Mouse (Mus musculus) fibroblast of lung, adult 2 months (primary cell): ENCODE measurements around the gene Fbxl20.
A peak's percentile ranks its signal among the peaks of the same experiment; 100 is the strongest.

Source experiments
- DNase-seq: peaks from one replicate; pipeline ENCODE4 v3.0.0-alpha.2; 2011; ENCODE audit warnings: low read depth

The Fbxl20 gene

GRCm38 (mm10) chr11:98088224-98088623 is 62.0 kb downstream of the Fbxl20 start:
- peak; percentile 51 for DNase-seq

GRCm38 (mm10) chr11:98086574-98086973 is 63.6 kb downstream of the Fbxl20 start:
- no peak for DNase-seq

- no peak for DNase-seq
These were observed 64.1 kb downstream of the Fbxl20 start for GRCm38 (mm10) chr11:98086141-98086540.

- DNase-seq, result no peak
These were observed 67.5 kb downstream of the Fbxl20 start for GRCm38 (mm10) chr11:98082745-98083144.

GRCm38 (mm10) chr11:98080450-98080849 is 69.8 kb downstream of the Fbxl20 start:
- no peak for DNase-seq

GRCm38 (mm10) chr11:98077086-98077485 is 73.1 kb downstream of the Fbxl20 start:
- no peak for DNase-seq

- peak; percentile 64 for DNase-seq
These were observed 74.9 kb downstream of the Fbxl20 start for GRCm38 (mm10) chr11:98075195-98075808.

- no peak for DNase-seq
These were observed 76.8 kb downstream of the Fbxl20 start for GRCm38 (mm10) chr11:98073442-98073841.

- DNase-seq, result no peak
These were observed 82.9 kb downstream of the Fbxl20 start for GRCm38 (mm10) chr11:98067255-98067654.

- DNase-seq, result no peak
These were observed 84.0 kb downstream of the Fbxl20 start for GRCm38 (mm10) chr11:98066201-98066600.

GRCm38 (mm10) chr11:98061904-98062562 is 88.2 kb downstream of the Fbxl20 start:
- peak; percentile 58 for DNase-seq

- no peak for DNase-seq
These were observed 88.8 kb downstream of the Fbxl20 start for GRCm38 (mm10) chr11:98061441-98061840.

GRCm38 (mm10) chr11:98060104-98060692 is 90.0 kb downstream of the Fbxl20 start:
- DNase-seq, result no peak

GRCm38 (mm10) chr11:98059662-98060061 is 90.5 kb downstream of the Fbxl20 start:
- no peak for DNase-seq

GRCm38 (mm10) chr11:98057998-98058397 is 92.2 kb downstream of the Fbxl20 start:
- DNase-seq, result no peak

- no peak for DNase-seq
These were observed 92.7 kb downstream of the Fbxl20 start for GRCm38 (mm10) chr11:98057466-98057865.

GRCm38 (mm10) chr11:98052989-98053834 is 97.0 kb downstream of the Fbxl20 start, which contains the start of gene Stac2:
TSS of gene Stac2 (minus strand) at chr11:98053462.
- DNase-seq, result no peak

GRCm38 (mm10) chr11:98052129-98052988 is 97.8 kb downstream of the Fbxl20 start:
- no peak for DNase-seq

- DNase-seq, result no peak
These were observed 98.5 kb downstream of the Fbxl20 start for GRCm38 (mm10) chr11:98051611-98052128.

- no peak for DNase-seq
These were observed 99.3 kb downstream of the Fbxl20 start for GRCm38 (mm10) chr11:98050940-98051339.

- DNase-seq, result no peak
These were observed 99.7 kb downstream of the Fbxl20 start for GRCm38 (mm10) chr11:98050520-98050815.
